Comparison of ENCODE assay signal across 11 mouse cellular contexts in the genomic region with DNA sequence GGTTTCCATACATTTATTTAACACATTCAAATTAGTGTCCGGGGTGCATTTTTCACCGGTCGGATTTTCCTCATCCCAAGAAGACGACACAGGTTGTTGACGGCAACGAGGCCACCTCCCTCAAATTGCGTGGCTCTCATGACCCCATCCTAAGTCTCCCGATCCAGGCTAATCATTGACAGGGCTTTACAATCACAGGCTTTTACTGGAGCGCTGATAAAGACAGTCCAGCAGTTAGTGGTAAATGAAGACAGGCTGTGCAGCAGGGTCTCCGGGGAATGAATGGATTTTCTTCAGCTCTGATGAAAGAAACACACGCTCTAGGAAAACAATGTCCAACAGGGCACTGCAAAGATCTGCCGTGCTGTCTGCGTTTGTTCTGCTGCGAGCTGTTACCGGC. TPM values are rescaled to one million over a fixed set of nuclear protein-coding genes. Genes with fewer than 3 reads are reported as not detected.
DNase-seq lines count a peak whose midpoint lies in the region; ATAC-seq and TF ChIP-seq lines count a peak whose summit lies in the region.
"Had no signal": no experiment of that assay in that cellular context is flagged by ENCODE, and none has a peak within 500 bp of the region (broad histone marks: within the 10 kb centered on the region; RNA-seq: fewer than 3 reads in every experiment).

A gene (plus strand): TSS at position 147 of the 400 bp plus-strand sequence.

- H3K4me1 ChIP-seq in heart, embryonic 10.5 days = peaks cover 3% of the 10 kb centered on the region; the same call in 1 of the 2 replicates
- no peaks in the 10 kb centered on the region for H3K4me1 ChIP-seq in liver, embryonic 14.5 days (replicated peaks; ENCODE audit: control insufficient read depth in 2 of 2, insufficient read depth in 2 of 2, low read length in 1 of 2)

- no peak for DNase-seq in heart, embryonic 10.5 days (ENCODE audit: low spot score)
- DNase-seq in heart, postnatal 4 days = no peak
- peak; percentile 16 for DNase-seq in brain, embryonic 14.5 days (ENCODE audit: low read depth)
- DNase-seq in gonadal fat pad, adult 2 months (ENCODE audit: low read depth) = no peak
- no peak for DNase-seq in liver, embryonic 14.5 days (ENCODE audit: low read depth in 3 of 3, low spot score in 3 of 3)
- no peak for DNase-seq in cerebellum, adult 9-11 months
- DNase-seq in testis, postnatal 10 days (ENCODE audit: low spot score) = no peak
- no peak for DNase-seq in layer of hippocampus, postnatal 36 days
- DNase-seq: kidney, postnatal 14 days had no signal

- 47% methylated on average over 15 of the region's 15 CpGs for WGBS in heart, embryonic 10.5 days
- WGBS in liver, embryonic 14.5 days (ENCODE audit: insufficient replicate concordance) = 70% methylated on average over 15 of the region's 15 CpGs

- no peaks in the 10 kb centered on the region for H3K9me3 ChIP-seq in heart, embryonic 10.5 days
- H3K9me3 ChIP-seq in liver, embryonic 14.5 days (ENCODE audit: control insufficient read depth, low read length) = no peaks in the 10 kb centered on the region

- peak within 1 kb of the TSS; percentile 45 for H3K4me3 ChIP-seq in heart, embryonic 10.5 days
- peak within 1 kb of the TSS; percentile 42 to 57 for H3K4me3 ChIP-seq in liver, embryonic 14.5 days (ENCODE audit: insufficient read depth in 1 of 2, low read depth in 2 of 2, low read length in 2 of 2)

- TF ChIP-seq EP300 in liver, embryonic 14.5 days (IDR thresholded peaks at IDR 0.05; ENCODE audit: low read depth) = no peak

- no peak within 1 kb of the TSS for H3K4me2 ChIP-seq in liver, embryonic 14.5 days (ENCODE audit: low read depth)

- no peak for TF ChIP-seq CTCF in brain, embryonic 14.5 days (IDR thresholded peaks at IDR 0.05; ENCODE audit: borderline replicate concordance, extremely low read depth, insufficient read depth, insufficient read length)
- TF ChIP-seq CTCF in liver, embryonic 14.5 days (IDR thresholded peaks at IDR 0.05; ENCODE audit: low read depth) = no peak

- H3K27ac ChIP-seq in heart, embryonic 10.5 days = no peak within 1 kb of the TSS
- no peak within 1 kb of the TSS for H3K27ac ChIP-seq in liver, embryonic 14.5 days

- peak within 1 kb of the TSS; percentile 20 for H3K9ac ChIP-seq in liver, embryonic 14.5 days (replicated peaks)

- no peaks in the 10 kb centered on the region for H3K27me3 ChIP-seq in heart, embryonic 10.5 days (ENCODE audit: insufficient read depth, poor library complexity, severe bottlenecking)
- H3K27me3 ChIP-seq in liver, embryonic 14.5 days (ENCODE audit: control insufficient read depth, insufficient read depth, low read length) = no peaks in the 10 kb centered on the region

- H3K36me3 ChIP-seq in heart, embryonic 10.5 days = no peaks in the 10 kb centered on the region
- no peaks in the 10 kb centered on the region for H3K36me3 ChIP-seq in liver, embryonic 14.5 days (replicated peaks; ENCODE audit: control insufficient read depth, insufficient read depth, low read depth)

- ATAC-seq in liver, embryonic 14.5 days (ENCODE audit: insufficient read depth) = 0 out of 2 replicates have a peak, but pooled peaks have one; percentile 37
- ATAC-seq: activated CD4-positive, CD25-positive, alpha-beta regulatory T cell, adult 4 months; CD4-positive, CD25-positive, alpha-beta regulatory T cell, adult 4 months had no signal

- no peak for TF ChIP-seq POLR2A in brain, embryonic 14.5 days (IDR thresholded peaks at IDR 0.05; ENCODE audit: borderline replicate concordance, extremely low read depth, insufficient read depth, insufficient read length, poor library complexity, severe bottlenecking)

RNA-seq across cellular contexts. Expression of the gene that starts here (rescaled TPM):
- polyA plus RNA-seq in heart, embryonic 10.5 days (2016; fragmentation: Nextera tagmentation; extraction: Ambion mirVana) = 0.18 and 2.8 TPM in 2 replicates
- under 1 TPM; 0.31 to 0.47 TPM for total RNA-seq in heart, postnatal 4 days (2021)
- polyA plus RNA-seq in brain, embryonic 14.5 days (2012; rRNA removed) = 0.13 and 0.14 TPM in 2 replicates
- polyA plus RNA-seq in gonadal fat pad, adult 2 months (2012; rRNA removed) = 12.5 and 17.1 TPM in 2 replicates
- polyA plus RNA-seq in liver, embryonic 14.5 days (2012; rRNA removed) = 3.9 and 4.6 TPM in 2 replicates
- polyA plus RNA-seq in liver, embryonic 14.5 days (2014; fragmentation: Nextera tagmentation; extraction: Ambion mirVana) = 8.0 TPM in 2 replicates
- total RNA-seq in layer of hippocampus, postnatal 36 days (2021) = under 1 TPM; 0.73 to 0.77 TPM
- polyA plus RNA-seq: activated CD4-positive, CD25-positive, alpha-beta regulatory T cell, adult 4 months; CD4-positive, CD25-positive, alpha-beta regulatory T cell, adult 4 months had no signal

Comparison
In these comparisons a context has a peak if more than half of its experiments do, and no peak if none do; other contexts are left out.
1. Peak in DNase-seq in brain, embryonic 14.5 days; RNA of the gene not detected or under 1 TPM.